Mouse (Mus musculus) C3H10T1/2 (cell line): ENCODE results near the gene Fcnb. TPM values are rescaled to one million over a fixed set of nuclear protein-coding genes. Genes with fewer than 3 reads are reported as not detected.

ENCODE experiments used
- polyA plus RNA-seq, 2 experiments: library from polyadenylated mRNA; unstranded; fragments of >200 nt; fragmentation: generic; extraction: Trizol; gene quantifications; one replicate each; pipeline ENCODE4 v1.2.1; 2012; ENCODE audit warnings: missing spikeins in 2 of 2

Gene Fcnb
- not detected for polyA plus RNA-seq

DNA sequence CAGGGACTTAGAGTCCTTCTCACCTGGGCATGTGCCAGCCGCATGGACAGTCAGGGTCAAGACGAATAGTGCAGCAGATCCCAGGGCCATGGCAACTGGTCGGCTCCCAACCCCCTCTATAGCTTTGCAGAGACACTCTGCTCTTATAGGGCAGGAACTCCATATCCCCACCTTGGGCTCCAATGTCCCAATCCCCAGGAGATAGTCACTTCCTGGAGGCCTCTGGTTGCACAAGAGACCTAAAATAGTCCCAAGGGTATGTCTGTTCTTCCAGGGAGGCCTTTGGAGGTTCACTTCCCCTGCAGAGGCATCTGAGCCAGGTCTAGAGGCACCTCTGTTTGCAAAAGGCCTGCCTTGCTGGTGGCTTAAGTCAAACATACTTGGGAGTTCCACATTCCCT, at the start of gene Fcnb:
TSS of gene Fcnb (minus strand) at position 118 of the 400 bp plus-strand sequence.

Other genes with a start within 250 kb of the Fcnb start
- 10 to 100 TPM in 1 of 2 experiments, 1 to 10 TPM in 1; 8.0 to 86.1 TPM for gene Col5a1, start 198.5 kb downstream of the Fcnb start, polyA plus RNA-seq
- gene Olfm1, start 108.1 kb upstream of the Fcnb start, polyA plus RNA-seq, result 1 to 10 TPM; 5.1 to 6.4 TPM